Mouse (Mus musculus) right cerebral cortex, adult 18-20 months (tissue): ENCODE measurements at regions not wholly inside any gene's neighbourhood (a gene's known extent, or its start where the extent isn't known, plus 50 kb on each side); places are given as distances from the start of the nearest gene placed in this dataset.

ENCODE experiments used
- DNase-seq: peaks from one replicate; pipeline ENCODE4 v3.0.0; 2022; ENCODE audit warnings: mixed read lengths

- no peak for DNase-seq
Measured at GRCm38 (mm10) chr2:45590980-45591379, 473.8 kb upstream of the Zeb2 start.

- DNase-seq, result no peak
Measured at GRCm38 (mm10) chr2:45588248-45588647, 471.1 kb upstream of the Zeb2 start.

- no peak for DNase-seq
Measured at GRCm38 (mm10) chr2:45586588-45587200, 469.5 kb upstream of the Zeb2 start.

GRCm38 (mm10) chr2:45581549-45581925 is 464.3 kb upstream of the Zeb2 start:
- no peak for DNase-seq

- peak; percentile 12 for DNase-seq
Measured at GRCm38 (mm10) chr2:45580838-45581548, 463.8 kb upstream of the Zeb2 start.

GRCm38 (mm10) chr2:45572906-45573305 is 455.7 kb upstream of the Zeb2 start:
- no peak for DNase-seq

GRCm38 (mm10) chr2:45554707-45555106 is 437.5 kb upstream of the Zeb2 start:
- DNase-seq, result no peak

- no peak for DNase-seq
Measured at GRCm38 (mm10) chr2:45541394-45541793, 424.2 kb upstream of the Zeb2 start.

GRCm38 (mm10) chr2:45538950-45539349 is 421.8 kb upstream of the Zeb2 start:
- peak; percentile 39 for DNase-seq

GRCm38 (mm10) chr2:45537722-45538121 is 420.5 kb upstream of the Zeb2 start:
- no peak for DNase-seq

GRCm38 (mm10) chr2:45534806-45535205 is 417.6 kb upstream of the Zeb2 start:
- DNase-seq, result no peak

- no peak for DNase-seq
Measured at GRCm38 (mm10) chr2:45522310-45522709, 405.1 kb upstream of the Zeb2 start.

GRCm38 (mm10) chr2:45519550-45520152 is 402.5 kb upstream of the Zeb2 start:
- DNase-seq, result no peak

GRCm38 (mm10) chr2:45514290-45515180 is 397.3 kb upstream of the Zeb2 start:
- DNase-seq, result no peak

GRCm38 (mm10) chr2:45512852-45513251 is 395.7 kb upstream of the Zeb2 start:
- DNase-seq, result no peak

GRCm38 (mm10) chr2:45511791-45512190 is 394.6 kb upstream of the Zeb2 start:
- no peak for DNase-seq

GRCm38 (mm10) chr2:45504468-45504867 is 387.3 kb upstream of the Zeb2 start:
- DNase-seq, result no peak

GRCm38 (mm10) chr2:45493656-45494055 is 376.5 kb upstream of the Zeb2 start:
- no peak for DNase-seq

- peak; percentile 13 for DNase-seq
Measured at GRCm38 (mm10) chr2:45486530-45486929, 369.3 kb upstream of the Zeb2 start.

GRCm38 (mm10) chr2:45485477-45485876 is 368.3 kb upstream of the Zeb2 start:
- peak; percentile 8 for DNase-seq

- DNase-seq, result no peak
Measured at GRCm38 (mm10) chr2:45480671-45481070, 363.5 kb upstream of the Zeb2 start.

- DNase-seq, result no peak
Measured at GRCm38 (mm10) chr2:45475996-45476395, 358.8 kb upstream of the Zeb2 start.

- DNase-seq, result no peak
Measured at GRCm38 (mm10) chr2:45464306-45464705, 347.1 kb upstream of the Zeb2 start.
